Mouse (Mus musculus): ENCODE measurements around the gene Mdga2. TPM values are rescaled to one million over a fixed set of nuclear protein-coding genes. Genes with fewer than 3 reads are reported as not detected.

Mdga2 gene
- polyA plus RNA-seq, 1 experiment from 2014 or later, result 0.08 TPM

DNA sequence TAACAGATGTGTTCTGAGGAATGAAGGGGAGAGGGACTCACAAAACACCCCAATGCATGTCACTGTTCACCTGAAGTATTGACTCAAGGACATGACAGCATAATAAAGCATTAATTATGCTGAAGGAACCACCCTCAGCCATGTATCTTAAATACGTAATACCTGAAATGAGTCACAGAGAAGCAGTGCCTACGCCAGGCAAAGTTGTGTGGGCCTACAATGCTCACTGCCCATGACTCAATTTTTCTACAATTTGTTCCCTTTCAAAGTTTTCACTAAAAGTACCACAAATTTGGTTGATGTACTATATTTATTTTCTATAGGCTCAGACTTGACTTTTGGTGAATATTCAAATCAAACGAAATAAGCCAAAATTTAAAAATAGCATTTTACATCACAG lies 80.7 kb downstream of the Mdga2 start:
- 80% methylated on average over 3 of the region's 3 CpGs for WGBS
- no peak for ATAC-seq

GRCm38 (mm10) chr12:67140131-67140530 lies 82.2 kb downstream of the Mdga2 start:
- Histone ChIP-seq H3K4me2 (replicated peaks; ENCODE audit: low read depth, low read length) (no peak overlapping the region), H3K27me3 (replicated peaks; ENCODE audit: insufficient read depth, low read length) (no peaks in the 10 kb centered on the region), H3K9ac (replicated peaks; ENCODE audit: low read depth) (no peak overlapping the region), H3K36me3 (ENCODE audit: insufficient read depth, low read length) (no peaks in the 10 kb centered on the region), H3K9me3 (ENCODE audit: low read length) (no peaks in the 10 kb centered on the region), H3K4me3 (ENCODE audit: low read depth, low read length) (no peak overlapping the region), H3K27ac (ENCODE audit: low read length) (no peak overlapping the region), H3K4me1 (ENCODE audit: insufficient read depth, low read depth, low read length) (no peaks in the 10 kb centered on the region)
- WGBS, result 81% methylated on average over 3 of the region's 3 CpGs
- TF ChIP-seq EP300 (IDR thresholded peaks at IDR 0.05) (no peak), CTCF (IDR thresholded peaks at IDR 0.05) (no peak)
- DNase-seq (ENCODE audit: low spot score) (no peak), ATAC-seq (no peak)

More for the DNA sequence above, 80.7 kb downstream of the Mdga2 start:
- Histone ChIP-seq H3K36me3 (ENCODE audit: insufficient read depth, low read length) (no peaks in the 10 kb centered on the region), H3K4me1 (ENCODE audit: insufficient read depth, low read depth, low read length) (no peaks in the 10 kb centered on the region), H3K27me3 (replicated peaks; ENCODE audit: insufficient read depth, low read length) (no peaks in the 10 kb centered on the region), H3K4me2 (replicated peaks; ENCODE audit: low read depth, low read length) (no peak overlapping the region), H3K4me3 (ENCODE audit: low read depth, low read length) (no peak overlapping the region), H3K27ac (ENCODE audit: low read length) (no peak overlapping the region), H3K9me3 (ENCODE audit: low read length) (no peaks in the 10 kb centered on the region), H3K9ac (replicated peaks; ENCODE audit: low read depth) (no peak overlapping the region)
- no peak for DNase-seq (ENCODE audit: low spot score)
- TF ChIP-seq CTCF (IDR thresholded peaks at IDR 0.05), result no peak
- TF ChIP-seq EP300 (IDR thresholded peaks at IDR 0.05), result no peak

DNA sequence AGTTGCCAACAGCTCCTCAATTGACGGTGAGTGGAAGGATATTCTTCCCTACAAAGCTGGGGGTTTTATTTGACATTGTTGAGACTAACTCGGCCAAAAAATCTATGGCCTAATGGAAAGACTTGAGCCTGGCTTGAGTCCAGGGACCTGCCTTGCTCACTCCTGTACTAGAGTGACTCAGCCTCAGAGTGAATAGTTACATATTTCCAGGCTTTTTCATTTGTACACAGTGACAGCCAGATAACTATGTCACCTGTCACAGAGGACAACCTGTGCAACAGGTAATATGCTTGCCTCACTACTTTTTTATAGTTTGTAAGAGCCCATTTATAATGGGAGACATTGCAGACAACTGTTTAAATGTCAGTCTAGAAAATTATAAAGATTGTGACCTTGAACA lies 94.9 kb downstream of the Mdga2 start:
- H3K4me2 ChIP-seq (replicated peaks; ENCODE audit: low read depth, low read length), result no peak overlapping the region
- DNase-seq (ENCODE audit: low spot score) (no peak), ATAC-seq (no peak)
- WGBS, result 60% methylated on average over 2 of the region's 2 CpGs
- no peak for TF ChIP-seq EP300 (IDR thresholded peaks at IDR 0.05)
- no peak for TF ChIP-seq CTCF (IDR thresholded peaks at IDR 0.05)
- H3K4me3 ChIP-seq (ENCODE audit: low read depth, low read length), result no peak overlapping the region
- H3K4me1 ChIP-seq (ENCODE audit: insufficient read depth, low read depth, low read length), result no peaks in the 10 kb centered on the region
- H3K9me3 ChIP-seq (ENCODE audit: low read length), result no peaks in the 10 kb centered on the region
- H3K9ac ChIP-seq (replicated peaks; ENCODE audit: low read depth), result no peak overlapping the region
- H3K36me3 ChIP-seq (ENCODE audit: insufficient read depth, low read length), result no peaks in the 10 kb centered on the region
- no peaks in the 10 kb centered on the region for H3K27me3 ChIP-seq (replicated peaks; ENCODE audit: insufficient read depth, low read length)
- no peak overlapping the region for H3K27ac ChIP-seq (ENCODE audit: low read length)

GRCm38 (mm10) chr12:67123874-67124273 lies 98.5 kb downstream of the Mdga2 start:
- H3K4me2 ChIP-seq (replicated peaks; ENCODE audit: low read depth, low read length), result no peak overlapping the region
- 38% methylated on average over 3 of the region's 3 CpGs for WGBS
- DNase-seq (ENCODE audit: low spot score), result peak; percentile 69

DNA sequence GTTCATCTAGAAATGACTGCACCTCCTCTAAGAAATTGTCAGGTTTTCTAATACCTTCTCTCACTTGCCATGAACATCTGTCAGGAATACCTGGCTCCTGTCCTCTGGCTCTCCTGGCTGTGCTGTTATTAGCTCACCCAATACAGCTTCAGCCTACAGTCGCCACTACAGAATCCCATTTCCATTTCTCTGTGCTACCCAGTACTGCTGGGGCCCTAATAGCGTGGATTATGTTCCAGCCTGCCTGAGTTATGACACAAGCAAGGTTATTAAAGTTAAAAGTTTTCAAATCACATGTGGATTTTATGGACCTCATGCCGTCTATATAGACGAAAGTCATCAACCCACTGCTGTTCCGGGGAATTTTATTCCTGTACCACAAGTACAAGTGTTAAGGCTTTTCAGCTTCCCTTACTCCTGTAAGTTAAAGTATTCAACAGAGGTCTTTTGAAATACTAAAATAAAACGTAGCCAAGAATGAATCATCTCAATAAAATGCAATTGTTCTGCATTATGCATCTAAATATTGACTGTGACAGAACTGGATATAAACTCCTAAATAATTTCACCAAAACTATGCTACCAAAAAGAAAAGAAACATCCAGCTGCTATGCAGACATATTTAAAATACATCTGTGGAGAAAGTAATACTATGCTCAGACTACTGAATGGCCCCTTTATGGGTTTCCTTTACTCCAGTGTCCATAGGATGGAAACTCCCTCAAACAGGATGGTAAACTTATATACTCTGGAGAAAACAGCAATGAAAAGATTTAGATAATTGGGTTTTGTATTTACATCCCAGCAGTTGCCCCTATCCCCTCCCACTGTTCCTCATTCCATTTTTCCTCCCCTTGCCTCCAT lies 103.5 kb downstream of the Mdga2 start:
- TF ChIP-seq CTCF (IDR thresholded peaks at IDR 0.05) (no peak), EP300 (IDR thresholded peaks at IDR 0.05) (no peak)
- ATAC-seq (no peak), DNase-seq (ENCODE audit: low spot score) (no peak)
- Histone ChIP-seq H3K27me3 (replicated peaks; ENCODE audit: insufficient read depth, low read length) (no peaks in the 10 kb centered on the region), H3K36me3 (ENCODE audit: insufficient read depth, low read length) (no peaks in the 10 kb centered on the region), H3K4me3 (ENCODE audit: low read depth, low read length) (no peak overlapping the region), H3K9me3 (ENCODE audit: low read length) (no peaks in the 10 kb centered on the region), H3K4me1 (ENCODE audit: insufficient read depth, low read depth, low read length) (no peaks in the 10 kb centered on the region), H3K9ac (replicated peaks; ENCODE audit: low read depth) (no peak overlapping the region), H3K27ac (ENCODE audit: low read length) (no peak overlapping the region), H3K4me2 (replicated peaks; ENCODE audit: low read depth, low read length) (no peak overlapping the region)
- WGBS, result 80% methylated on average over 6 of the region's 6 CpGs

More at GRCm38 (mm10) chr12:67123874-67124273, 98.5 kb downstream of the Mdga2 start:
- no peaks in the 10 kb centered on the region for H3K27me3 ChIP-seq (replicated peaks; ENCODE audit: insufficient read depth, low read length)
- peak; percentile 52 for ATAC-seq
- no peaks in the 10 kb centered on the region for H3K9me3 ChIP-seq (ENCODE audit: low read length)
- H3K4me1 ChIP-seq (ENCODE audit: insufficient read depth, low read depth, low read length), result no peaks in the 10 kb centered on the region
- H3K4me3 ChIP-seq (ENCODE audit: low read depth, low read length), result no peak overlapping the region
- H3K9ac ChIP-seq (replicated peaks; ENCODE audit: low read depth), result no peak overlapping the region
- H3K27ac ChIP-seq (ENCODE audit: low read length), result no peak overlapping the region
- TF ChIP-seq EP300 (IDR thresholded peaks at IDR 0.05) (peak; percentile 43; the same call in 1 of the 2 replicates), CTCF (IDR thresholded peaks at IDR 0.05) (no peak)
- H3K36me3 ChIP-seq (ENCODE audit: insufficient read depth, low read length), result no peaks in the 10 kb centered on the region

- no peaks in the 10 kb centered on the region for H3K9me3 ChIP-seq (ENCODE audit: low read length)
- TF ChIP-seq CTCF (IDR thresholded peaks at IDR 0.05) (no peak), EP300 (IDR thresholded peaks at IDR 0.05) (no peak)
These were observed 118.2 kb downstream of the Mdga2 start for GRCm38 (mm10) chr12:67104171-67104570.

More at GRCm38 (mm10) chr12:67104171-67104570, 118.2 kb downstream of the Mdga2 start:
- H3K4me1 ChIP-seq (ENCODE audit: insufficient read depth, low read depth, low read length), result no peaks in the 10 kb centered on the region
- H3K27ac ChIP-seq (ENCODE audit: low read length), result no peak overlapping the region
- no peaks in the 10 kb centered on the region for H3K27me3 ChIP-seq (replicated peaks; ENCODE audit: insufficient read depth, low read length)
- H3K36me3 ChIP-seq (ENCODE audit: insufficient read depth, low read length), result no peaks in the 10 kb centered on the region
- 73% methylated on average over 3 of the region's 3 CpGs for WGBS
- ATAC-seq (no peak), DNase-seq (ENCODE audit: low spot score) (no peak)
- H3K4me2 ChIP-seq (replicated peaks; ENCODE audit: low read depth, low read length), result no peak overlapping the region
- H3K9ac ChIP-seq (replicated peaks; ENCODE audit: low read depth), result no peak overlapping the region
- no peak overlapping the region for H3K4me3 ChIP-seq (ENCODE audit: low read depth, low read length)

Measured in lung, postnatal 0 days (tissue).